Mouse (Mus musculus) CD4-positive helper T cell, adult 2 months (primary cell): ENCODE measurements at regions not wholly inside any gene's neighbourhood (a gene's known extent, or its start where the extent isn't known, plus 50 kb on each side); places are given as distances from the start of the nearest gene placed in this dataset.
A peak's percentile ranks its signal among the peaks of the same experiment; 100 is the strongest.

Experiments used
- DNase-seq: peaks from one replicate; pipeline ENCODE4 v3.0.0-alpha.2; 2012; ENCODE audit warnings: low read depth, missing footprints, low spot score

GRCm38 (mm10) chr14:76824066-76824465 is 212.5 kb upstream of the Ccdc122 start:
- DNase-seq, result no peak

GRCm38 (mm10) chr14:76822766-76823325 is 213.7 kb upstream of the Ccdc122 start:
- DNase-seq, result no peak

- DNase-seq, result no peak
These were observed 214.7 kb upstream of the Ccdc122 start for GRCm38 (mm10) chr14:76821892-76822291.

GRCm38 (mm10) chr14:76821484-76821883 is 215.1 kb upstream of the Ccdc122 start:
- no peak for DNase-seq

- DNase-seq, result no peak
These were observed 215.6 kb upstream of the Ccdc122 start for GRCm38 (mm10) chr14:76820989-76821388.

- no peak for DNase-seq
These were observed 216.9 kb upstream of the Ccdc122 start for GRCm38 (mm10) chr14:76819690-76820089.

GRCm38 (mm10) chr14:76818256-76819010 is 218.1 kb upstream of the Ccdc122 start:
- peak; percentile 9 for DNase-seq

- no peak for DNase-seq
These were observed 219.3 kb upstream of the Ccdc122 start for GRCm38 (mm10) chr14:76817189-76817772.

GRCm38 (mm10) chr14:76816666-76817065 is 219.9 kb upstream of the Ccdc122 start:
- no peak for DNase-seq

GRCm38 (mm10) chr14:76812155-76812875 is 224.3 kb upstream of the Ccdc122 start:
- no peak for DNase-seq

GRCm38 (mm10) chr14:76810697-76811589 is 225.6 kb upstream of the Ccdc122 start:
- no peak for DNase-seq

GRCm38 (mm10) chr14:76810041-76810440 is 226.5 kb upstream of the Ccdc122 start:
- DNase-seq, result no peak

GRCm38 (mm10) chr14:76809411-76809810 is 227.2 kb upstream of the Ccdc122 start:
- DNase-seq, result no peak

GRCm38 (mm10) chr14:76805151-76805785 is 231.3 kb upstream of the Ccdc122 start:
- no peak for DNase-seq

GRCm38 (mm10) chr14:76804447-76805150 is 232.0 kb upstream of the Ccdc122 start:
- DNase-seq, result no peak

GRCm38 (mm10) chr14:76800181-76800580 is 236.4 kb upstream of the Ccdc122 start:
- DNase-seq, result no peak

GRCm38 (mm10) chr14:76799741-76800140 is 236.8 kb upstream of the Ccdc122 start:
- DNase-seq, result no peak

GRCm38 (mm10) chr14:76798925-76799428 is 237.6 kb upstream of the Ccdc122 start:
- DNase-seq, result no peak

- DNase-seq, result no peak
These were observed 238.1 kb upstream of the Ccdc122 start for GRCm38 (mm10) chr14:76798488-76798887.

- no peak for DNase-seq
These were observed 239.1 kb upstream of the Ccdc122 start for GRCm38 (mm10) chr14:76797518-76797917.
